Mouse (Mus musculus) heart, postnatal 0 days (tissue): ENCODE measurements around the gene Yars.

Source experiments
- CTCF ChIP-seq: IDR thresholded peaks from 2 replicates; pipeline ENCODE4 v1.5.1; 2016; ENCODE audit warnings: antibody characterized with exemption, control low read depth, low read depth
- EP300 ChIP-seq: IDR thresholded peaks from 2 replicates; pipeline ENCODE4 v1.6.1; 2016; ENCODE audit warnings: antibody characterized with exemption, low read depth

DNA sequence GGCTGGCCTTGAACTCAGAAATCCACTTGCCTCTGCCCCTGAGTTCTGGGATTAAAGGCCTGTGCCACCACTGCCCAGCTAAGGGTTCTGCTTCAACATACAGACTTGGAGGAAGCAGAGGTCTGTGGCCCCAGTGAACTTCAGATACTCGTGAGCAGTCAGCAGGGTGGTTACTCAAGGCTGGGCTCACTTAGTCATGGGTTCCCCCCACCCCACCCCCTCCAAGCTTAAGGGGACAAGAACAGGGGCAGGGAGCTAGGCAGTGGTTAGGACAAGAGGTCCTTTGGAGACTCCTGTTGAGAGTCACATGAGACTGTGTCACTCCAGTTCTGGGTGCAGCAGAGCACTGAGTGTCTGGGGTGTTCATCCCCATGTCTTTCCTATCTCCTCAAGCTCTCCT lies 79.1 kb downstream of the Yars start:
- no peak for TF ChIP-seq CTCF
- no peak for TF ChIP-seq EP300
